Mouse (Mus musculus) right cerebral cortex, adult 18-20 months (tissue): ENCODE results near the gene Olfr772.
"Not testable (repeated sequence)": the region's sequence is repeated elsewhere in the genome, so short reads cannot be mapped to it uniquely, and the experiment has no call there.

Experiments used
- DNase-seq: peaks from one replicate; pipeline ENCODE4 v3.0.0; 2022; ENCODE audit warnings: mixed read lengths

The Olfr772 gene

GRCm38 (mm10) chr10:129177821-129178220 lies at the start of gene Olfr772:
Gene Olfr772, minus strand, starts transcription at chr10:129177921.
- not testable (repeated sequence) for DNase-seq

- DNase-seq = not testable (repeated sequence)
These were observed 9.6 kb upstream of the Olfr772 start, which contains the start of gene Olfr773 for GRCm38 (mm10) chr10:129187319-129187718. Gene Olfr773, minus strand, starts transcription at chr10:129187419.

- no peak for DNase-seq
These were observed 13.1 kb downstream of the Olfr772 start, which contains the start of gene Olfr771 for GRCm38 (mm10) chr10:129164651-129165050. Gene Olfr771, minus strand, starts transcription at chr10:129164751.

DNA sequence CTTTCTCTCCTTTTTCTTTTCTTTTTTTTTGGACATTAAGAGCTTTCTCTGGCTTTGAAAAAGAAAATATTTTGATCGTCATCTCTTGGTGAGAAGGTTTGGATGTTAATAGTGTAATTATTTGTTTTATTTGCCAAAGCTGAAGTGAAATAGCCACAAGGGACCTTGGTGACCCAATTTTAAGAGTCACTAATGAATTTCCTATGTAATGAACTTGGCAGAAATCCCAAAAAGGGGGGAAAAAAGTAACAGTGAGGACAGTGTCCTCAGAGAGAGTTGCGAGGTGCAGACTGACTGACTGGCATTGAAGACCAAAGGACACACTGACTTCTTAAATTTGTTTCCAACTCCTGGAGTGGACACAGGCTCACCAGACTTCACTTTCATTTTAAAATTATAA lies 38.8 kb downstream of the Olfr772 start, which contains the start of gene Olfr770:
Olfr770 (minus strand) TSS at position 101 of the 400 bp plus-strand sequence.
- no peak for DNase-seq
